ENCODE assay signal across 11 mouse cellular contexts in genomic region chr9:49795881-49796280, GRCm38 (mm10). TPM values are rescaled to one million over a fixed set of nuclear protein-coding genes. Genes with fewer than 3 reads are reported as not detected.
DNase-seq lines count a peak whose midpoint lies in the region; ATAC-seq and TF ChIP-seq lines count a peak whose summit lies in the region.
"Had no signal": no experiment of that assay in that cellular context is flagged by ENCODE, and none has a peak within 500 bp of the region (broad histone marks: within the 10 kb centered on the region; RNA-seq: fewer than 3 reads in every experiment).

No protein-coding gene starts in this region.

- H3K27ac ChIP-seq in heart, embryonic 13.5 days (replicated peaks) = no peak overlapping the region
- no peak overlapping the region for H3K27ac ChIP-seq in heart, embryonic 10.5 days
- no peak overlapping the region for H3K27ac ChIP-seq in hindbrain, embryonic 12.5 days
- peak overlapping the region; percentile 47 for H3K27ac ChIP-seq in midbrain, embryonic 16.5 days (ENCODE audit: low read length)
- H3K27ac ChIP-seq: limb, embryonic 12.5 days; macrophage had no signal

- WGBS in heart, embryonic 13.5 days = 49% methylated on average over 5 of the region's 5 CpGs
- 53% methylated on average over 5 of the region's 5 CpGs for WGBS in heart, embryonic 10.5 days
- 62% methylated on average over 5 of the region's 5 CpGs for WGBS in hindbrain, embryonic 12.5 days
- 29% methylated on average over 5 of the region's 5 CpGs for WGBS in midbrain, embryonic 16.5 days

- H3K4me2 ChIP-seq in heart, embryonic 13.5 days = peak overlapping the region; percentile 84; the same call in 1 of the 2 replicates
- H3K4me2 ChIP-seq in hindbrain, embryonic 12.5 days (replicated peaks) = peak overlapping the region; percentile 82
- peak overlapping the region; percentile 66 for H3K4me2 ChIP-seq in midbrain, embryonic 16.5 days (ENCODE audit: low read length)

- ATAC-seq in heart, embryonic 13.5 days (ENCODE audit: extremely low read depth, insufficient number of reproducible peaks, low FRiP score, low TSS enrichment) = no peak
- no peak for ATAC-seq in hindbrain, embryonic 12.5 days (ENCODE audit: low FRiP score)
- ATAC-seq in midbrain, embryonic 16.5 days = no peak

- peaks cover 52% of the 10 kb centered on the region for H3K4me1 ChIP-seq in heart, embryonic 13.5 days
- peaks cover 13% of the 10 kb centered on the region for H3K4me1 ChIP-seq in heart, embryonic 10.5 days
- H3K4me1 ChIP-seq in E14TG2a.4 (replicated peaks; ENCODE audit: low read depth, low read length) = peaks cover 43% of the 10 kb centered on the region
- H3K4me1 ChIP-seq in hindbrain, embryonic 12.5 days = peaks cover 14% of the 10 kb centered on the region
- H3K4me1 ChIP-seq in midbrain, embryonic 16.5 days (ENCODE audit: control insufficient read depth, insufficient read depth, low read length) = peaks cover 47% of the 10 kb centered on the region

- no peaks in the 10 kb centered on the region for H3K9me3 ChIP-seq in heart, embryonic 13.5 days
- no peaks in the 10 kb centered on the region for H3K9me3 ChIP-seq in heart, embryonic 10.5 days
- no peaks in the 10 kb centered on the region for H3K9me3 ChIP-seq in E14TG2a.4 (ENCODE audit: low read length)
- H3K9me3 ChIP-seq in hindbrain, embryonic 12.5 days (replicated peaks) = no peaks in the 10 kb centered on the region
- H3K9me3 ChIP-seq in midbrain, embryonic 16.5 days (replicated peaks; ENCODE audit: control insufficient read depth, low read length, poor library complexity, severe bottlenecking) = no peaks in the 10 kb centered on the region
- H3K9me3 ChIP-seq: limb, embryonic 12.5 days had no signal

- TF ChIP-seq CTCF in E14TG2a.4 (conservative IDR thresholded peaks at IDR 0.05; ENCODE audit: low read length) = no peak

- no peaks in the 10 kb centered on the region for H3K36me3 ChIP-seq in heart, embryonic 13.5 days
- no peaks in the 10 kb centered on the region for H3K36me3 ChIP-seq in heart, embryonic 10.5 days
- H3K36me3 ChIP-seq in E14TG2a.4 (ENCODE audit: insufficient read depth, low read length) = 0 out of 2 replicates have a peak, but pooled peaks cover 4% of the 10 kb centered on the region
- no peaks in the 10 kb centered on the region for H3K36me3 ChIP-seq in hindbrain, embryonic 12.5 days
- H3K36me3 ChIP-seq in midbrain, embryonic 16.5 days (ENCODE audit: control insufficient read depth, insufficient read depth, low read length) = no peaks in the 10 kb centered on the region
- H3K36me3 ChIP-seq: limb, embryonic 12.5 days had no signal

- no peaks in the 10 kb centered on the region for H3K27me3 ChIP-seq in heart, embryonic 13.5 days (replicated peaks)
- H3K27me3 ChIP-seq in heart, embryonic 10.5 days (ENCODE audit: insufficient read depth, poor library complexity, severe bottlenecking) = no peaks in the 10 kb centered on the region
- H3K27me3 ChIP-seq in E14TG2a.4 (ENCODE audit: insufficient read depth, low read length) = peaks cover 20% of the 10 kb centered on the region
- no peaks in the 10 kb centered on the region for H3K27me3 ChIP-seq in hindbrain, embryonic 12.5 days
- no peaks in the 10 kb centered on the region for H3K27me3 ChIP-seq in midbrain, embryonic 16.5 days (ENCODE audit: control insufficient read depth, insufficient read depth, low read depth, low read length)

- no peak overlapping the region for H3K4me3 ChIP-seq in heart, embryonic 13.5 days
- no peak overlapping the region for H3K4me3 ChIP-seq in heart, embryonic 10.5 days
- peak overlapping the region; percentile 91; the same call in 1 of the 2 replicates for H3K4me3 ChIP-seq in E14TG2a.4 (replicated peaks; ENCODE audit: low read length)
- peak overlapping the region; percentile 88 for H3K4me3 ChIP-seq in hindbrain, embryonic 12.5 days
- H3K4me3 ChIP-seq in midbrain, embryonic 16.5 days (ENCODE audit: low read depth, low read length) = peak overlapping the region; percentile 99

- DNase-seq in heart, embryonic 10.5 days (ENCODE audit: low spot score) = no peak
- no peak for DNase-seq in frontal cortex, postnatal 10 days (ENCODE audit: low spot score in 2 of 2)
- no peak for DNase-seq in lung, postnatal 25 days (ENCODE audit: low spot score)
- DNase-seq in lung, adult 18-20 months = no peak
- DNase-seq: embryo, embryonic 11 days had no signal

- no peak overlapping the region for H3K9ac ChIP-seq in heart, embryonic 13.5 days
- no peak overlapping the region for H3K9ac ChIP-seq in hindbrain, embryonic 12.5 days
- peak overlapping the region; percentile 100 for H3K9ac ChIP-seq in midbrain, embryonic 16.5 days (ENCODE audit: low read depth, low read length)

RNA-seq across cellular contexts. Expression of gene Ncam1, which starts 2.8 kb away (rescaled TPM):
- 74.7 and 80.2 TPM in 2 replicates for polyA plus RNA-seq in heart, embryonic 13.5 days (2015; fragmentation: Nextera tagmentation; extraction: Ambion mirVana)
- polyA plus RNA-seq in heart, embryonic 10.5 days (2016; fragmentation: Nextera tagmentation; extraction: Ambion mirVana) = 29.8 and 30.0 TPM in 2 replicates
- 239 and 283 TPM in 2 replicates for polyA plus RNA-seq in hindbrain, embryonic 12.5 days (2016; fragmentation: Nextera tagmentation; extraction: Ambion mirVana)
- polyA plus RNA-seq in midbrain, embryonic 16.5 days (2015; fragmentation: Nextera tagmentation; extraction: Ambion mirVana) = 600 and 646 TPM in 2 replicates

Comparison
In these comparisons a context has a peak if more than half of its experiments do, and no peak if none do; other contexts are left out.
1. H3K4me3 ChIP-seq: peak in E14TG2a.4 (single experiment), hindbrain, embryonic 12.5 days (single experiment) and midbrain, embryonic 16.5 days (single experiment); none in heart, embryonic 13.5 days (single experiment) and heart, embryonic 10.5 days (single experiment).
2. Peak in every context shown above with its lines, with median percentiles within 50 percentile points of each other: H3K4me2 ChIP-seq.